Mouse (Mus musculus) cortical plate, adult 2 months (tissue): ENCODE results near the gene Phf21b. TPM values are rescaled to one million over a fixed set of nuclear protein-coding genes. Genes with fewer than 3 reads are reported as not detected.

Experiments used
- H3K27ac ChIP-seq: fragments of 200-500 bp; 2 replicates; pipeline ENCODE4 v1.5.1; 2012; ENCODE audit warnings: low read length, control low read depth, inconsistent platforms; ENCODE audit not compliant: insufficient read depth
- H3K4me1 ChIP-seq: fragments of 200-500 bp; 2 replicates; pipeline ENCODE4 v1.6.1; 2011; ENCODE audit warnings: low read length; ENCODE audit not compliant: control insufficient read depth, insufficient read depth
- H3K4me3 ChIP-seq: fragments of 200-500 bp; 2 replicates; pipeline ENCODE4 v1.5.1; 2011; ENCODE audit warnings: mild to moderate bottlenecking, low read length, control low read depth; ENCODE audit not compliant: insufficient read depth
- CTCF ChIP-seq: fragments of 200-500 bp; IDR thresholded peaks from 2 replicates; pipeline ENCODE4 v1.5.1; 2011; ENCODE audit warnings: mild to moderate bottlenecking, control low read depth, low read length; ENCODE audit not compliant: insufficient read depth; ENCODE audit errors: extremely low read depth
- POLR2A ChIP-seq: fragments of 200-500 bp; IDR thresholded peaks from 2 replicates; pipeline ENCODE4 v1.6.1; 2011; ENCODE audit warnings: mild to moderate bottlenecking, low read length, control low read depth; ENCODE audit not compliant: insufficient read depth; ENCODE audit errors: extremely low read depth
- polyA plus RNA-seq: library from polyadenylated mRNA; depleted of rRNA; stranded (reverse); fragments of >200 nt; gene quantifications from 2 replicates; pipeline ENCODE4 v1.2.3, GENCODE M21; 2012

Gene Phf21b
- polyA plus RNA-seq, 1 experiment = 22.9 TPM

DNA sequence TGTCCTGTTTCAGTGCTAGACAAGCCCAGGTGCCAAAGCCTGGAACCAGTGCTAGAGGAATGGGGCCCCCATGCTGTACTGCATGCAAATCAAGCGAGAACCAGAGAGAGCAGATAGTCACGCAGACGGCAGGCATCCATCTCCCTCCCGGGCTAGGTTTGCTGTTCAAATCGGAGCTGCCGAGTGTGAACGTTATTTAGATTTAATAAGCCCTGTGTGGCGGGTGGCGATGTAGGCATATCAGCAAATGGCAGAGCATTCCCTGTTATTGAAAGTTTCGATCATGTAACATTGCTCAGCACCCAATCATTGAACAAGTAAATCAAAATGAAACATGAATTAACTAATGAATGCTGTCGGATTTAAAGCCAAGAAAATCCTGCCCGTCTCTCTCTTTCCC, 27.2 kb downstream of the Phf21b start:
- TF ChIP-seq POLR2A (no peak), CTCF (no peak)
- no peak overlapping the region for H3K27ac ChIP-seq
- H3K4me1 ChIP-seq = no peaks in the 10 kb centered on the region
- no peak overlapping the region for H3K4me3 ChIP-seq

GRCm38 (mm10) chr15:84823086-84823485, 32.8 kb downstream of the Phf21b start:
- TF ChIP-seq CTCF (no peak), POLR2A (no peak)
- Histone ChIP-seq H3K4me3 (no peak overlapping the region), H3K4me1 (peaks cover 2% of the 10 kb centered on the region; the same call in 1 of the 2 replicates), H3K27ac (no peak overlapping the region)

DNA sequence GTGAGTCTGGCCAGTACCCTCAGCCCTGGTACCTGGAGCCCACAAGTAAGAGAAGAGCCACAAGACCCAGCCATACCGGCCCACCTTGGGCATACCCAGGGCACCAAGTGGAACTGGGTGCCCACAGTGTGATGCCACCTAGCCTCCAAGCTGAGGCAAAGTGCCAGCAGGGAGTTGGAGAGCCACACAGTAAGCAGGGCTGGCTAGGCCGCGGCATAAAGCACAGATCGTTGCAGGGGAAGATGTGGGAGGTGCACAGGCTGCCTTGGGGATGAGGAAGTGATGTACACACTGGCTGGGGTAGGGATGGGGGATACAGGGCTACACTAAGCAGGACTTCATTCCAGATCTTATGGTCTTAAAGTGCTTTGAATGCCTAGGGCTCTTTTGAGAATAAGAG, 35.0 kb downstream of the Phf21b start:
- H3K27ac ChIP-seq = no peak overlapping the region
- TF ChIP-seq CTCF = no peak
- TF ChIP-seq POLR2A = no peak
- H3K4me1 ChIP-seq = peaks cover 2% of the 10 kb centered on the region; the same call in 1 of the 2 replicates
- no peak overlapping the region for H3K4me3 ChIP-seq

GRCm38 (mm10) chr15:84818284-84818683, 37.6 kb downstream of the Phf21b start:
- Histone ChIP-seq H3K4me1 (peaks cover 3% of the 10 kb centered on the region; the same call in 1 of the 2 replicates), H3K27ac (no peak overlapping the region), H3K4me3 (no peak overlapping the region)
- TF ChIP-seq POLR2A (no peak), CTCF (no peak)

- TF ChIP-seq CTCF (no peak), POLR2A (no peak)
- H3K4me3 ChIP-seq = no peak overlapping the region
- H3K4me1 ChIP-seq = peaks cover 5% of the 10 kb centered on the region
- no peak overlapping the region for H3K27ac ChIP-seq
Observed at GRCm38 (mm10) chr15:84817589-84817988, 38.3 kb downstream of the Phf21b start.

GRCm38 (mm10) chr15:84815171-84815570, 40.7 kb downstream of the Phf21b start:
- Histone ChIP-seq H3K27ac (no peak overlapping the region), H3K4me1 (peaks cover 6% of the 10 kb centered on the region), H3K4me3 (no peak overlapping the region)
- TF ChIP-seq POLR2A = no peak
- no peak for TF ChIP-seq CTCF

DNA sequence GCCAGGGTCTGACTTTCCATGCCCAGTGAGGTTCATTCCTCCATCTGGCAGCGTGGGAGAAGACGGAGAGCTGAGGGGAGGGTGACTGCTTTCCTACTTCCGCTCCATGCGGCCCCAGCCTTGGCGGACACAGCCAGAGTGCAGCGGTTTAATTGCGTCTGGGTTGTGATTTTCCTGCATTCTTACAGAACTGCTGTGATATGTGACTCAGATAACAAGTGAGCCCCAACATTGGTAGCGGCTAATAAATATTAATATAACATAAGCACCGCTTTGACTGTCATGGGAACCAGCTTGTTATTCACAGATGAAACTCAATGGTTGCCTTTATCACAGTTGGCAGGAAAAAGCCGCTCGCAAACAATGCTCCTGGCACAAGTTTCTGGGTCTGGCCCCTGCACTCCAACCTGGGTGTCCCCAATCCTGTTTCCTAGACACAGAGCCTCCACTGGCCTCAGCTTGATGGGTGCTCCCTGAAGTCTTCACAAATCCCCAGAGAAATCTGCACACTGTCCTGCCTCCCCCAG, 43.0 kb downstream of the Phf21b start:
- no peak overlapping the region for H3K27ac ChIP-seq
- no peak overlapping the region for H3K4me3 ChIP-seq
- TF ChIP-seq POLR2A (no peak), CTCF (no peak)
- H3K4me1 ChIP-seq = peaks cover 6% of the 10 kb centered on the region

- Histone ChIP-seq H3K4me3 (no peak overlapping the region), H3K4me1 (peaks cover 6% of the 10 kb centered on the region), H3K27ac (no peak overlapping the region)
- TF ChIP-seq POLR2A = no peak
- no peak for TF ChIP-seq CTCF
Observed at GRCm38 (mm10) chr15:84811126-84811525, 44.7 kb downstream of the Phf21b start.

GRCm38 (mm10) chr15:84809275-84809952, 46.4 kb downstream of the Phf21b start:
- H3K4me1 ChIP-seq = peaks cover 6% of the 10 kb centered on the region
- TF ChIP-seq CTCF = no peak
- no peak for TF ChIP-seq POLR2A
- H3K4me3 ChIP-seq = no peak overlapping the region
- no peak overlapping the region for H3K27ac ChIP-seq

GRCm38 (mm10) chr15:84803685-84804084, 52.2 kb downstream of the Phf21b start:
- H3K4me1 ChIP-seq = no peaks in the 10 kb centered on the region
- no peak overlapping the region for H3K4me3 ChIP-seq
- TF ChIP-seq POLR2A = no peak
- peak; percentile 82 for TF ChIP-seq CTCF
- no peak overlapping the region for H3K27ac ChIP-seq
